Mouse (Mus musculus) skeletal muscle tissue, adult 2 months (tissue): ENCODE results near the gene Pkd1.
A peak's percentile ranks its signal among the peaks of the same experiment; 100 is the strongest.

Source experiments
- DNase-seq: peaks from one replicate; pipeline ENCODE4 v3.0.0-alpha.2; 2012; ENCODE audit warnings: low read depth, low spot score

Pkd1 gene

GRCm38 (mm10) chr17:24549618-24550415, at the start of gene Pkd1:
Gene Pkd1 (plus strand): TSS chr17:24549834.
- peak; percentile 100 for DNase-seq

- DNase-seq, result no peak
These were observed 47.4 kb upstream of the Pkd1 start for GRCm38 (mm10) chr17:24502208-24502607.

- DNase-seq, result no peak
These were observed 45.5 kb upstream of the Pkd1 start for GRCm38 (mm10) chr17:24504085-24504484.

GRCm38 (mm10) chr17:24505286-24505955, 44.2 kb upstream of the Pkd1 start:
- DNase-seq, result no peak

GRCm38 (mm10) chr17:24506332-24507070, 43.1 kb upstream of the Pkd1 start:
- no peak for DNase-seq

GRCm38 (mm10) chr17:24507129-24507664, 42.4 kb upstream of the Pkd1 start:
- no peak for DNase-seq

GRCm38 (mm10) chr17:24507806-24508460, 41.7 kb upstream of the Pkd1 start:
- DNase-seq, result no peak

- no peak for DNase-seq
These were observed 36.0 kb upstream of the Pkd1 start for GRCm38 (mm10) chr17:24513609-24514008.

GRCm38 (mm10) chr17:24514270-24515257, 35.1 kb upstream of the Pkd1 start:
- DNase-seq, result no peak

GRCm38 (mm10) chr17:24520450-24520849, 29.2 kb upstream of the Pkd1 start:
- no peak for DNase-seq

- DNase-seq, result no peak
These were observed 24.9 kb upstream of the Pkd1 start for GRCm38 (mm10) chr17:24524734-24525133.

GRCm38 (mm10) chr17:24527315-24527714, 22.3 kb upstream of the Pkd1 start:
- no peak for DNase-seq

- DNase-seq, result peak; percentile 100
These were observed 21.7 kb upstream of the Pkd1 start, which contains the start of gene Traf7 for GRCm38 (mm10) chr17:24527723-24528559. Gene Traf7 (minus strand): TSS chr17:24527938.

GRCm38 (mm10) chr17:24528560-24528918, 21.1 kb upstream of the Pkd1 start:
- no peak for DNase-seq

- peak; percentile 40 for DNase-seq
These were observed 20.6 kb upstream of the Pkd1 start for GRCm38 (mm10) chr17:24529007-24529451.

GRCm38 (mm10) chr17:24529883-24530282, 19.8 kb upstream of the Pkd1 start:
- DNase-seq, result no peak

- DNase-seq, result no peak
These were observed 19.1 kb upstream of the Pkd1 start for GRCm38 (mm10) chr17:24530361-24531050.

GRCm38 (mm10) chr17:24531064-24531463, 18.6 kb upstream of the Pkd1 start:
- DNase-seq, result no peak

- DNase-seq, result no peak
These were observed 17.6 kb upstream of the Pkd1 start for GRCm38 (mm10) chr17:24532045-24532444.
